In genomic region chr2:59646740-59647390, GRCm38 (mm10) we compare ENCODE assay signal across 23 mouse cellular contexts. TPM values are rescaled to one million over a fixed set of nuclear protein-coding genes. Genes with fewer than 3 reads are reported as not detected.
DNase-seq lines count a peak whose midpoint lies in the region; ATAC-seq and TF ChIP-seq lines count a peak whose summit lies in the region.
"Had no signal": no experiment of that assay in that cellular context is flagged by ENCODE, and none has a peak within 500 bp of the region (broad histone marks: within the 10 kb centered on the region; RNA-seq: fewer than 3 reads in every experiment).

No protein-coding gene starts in this region.

- H3K4me3 ChIP-seq in layer of hippocampus, adult 2 months, result no peak overlapping the region
- H3K4me3 ChIP-seq in megakaryocyte, embryonic 14.5 days (replicated peaks), result peak overlapping the region; percentile 82
- no peak overlapping the region for H3K4me3 ChIP-seq in gastrocnemius, adult 2 months
- H3K4me3 ChIP-seq: embryonic facial prominence, embryonic 15.5 days; heart, embryonic 10.5 days; hindbrain, embryonic 12.5 days; limb, embryonic 13.5 days; lung, embryonic 15.5 days; midbrain, embryonic 13.5 days had no signal

- intact Hi-C loops in gastrocnemius, adult 2 months (cut with DNase I), result no loop called here

- no peaks in the 10 kb centered on the region for H3K9me3 ChIP-seq in megakaryocyte, embryonic 14.5 days
- H3K9me3 ChIP-seq: embryonic facial prominence, embryonic 15.5 days; heart, embryonic 10.5 days; hindbrain, embryonic 12.5 days; limb, embryonic 13.5 days; lung, embryonic 15.5 days; midbrain, embryonic 13.5 days had no signal

- peaks cover 2% of the 10 kb centered on the region for H3K36me3 ChIP-seq in megakaryocyte, embryonic 14.5 days (replicated peaks; ENCODE audit: low read length)
- H3K36me3 ChIP-seq: embryonic facial prominence, embryonic 15.5 days; hindbrain, embryonic 12.5 days; lung, embryonic 15.5 days; midbrain, embryonic 13.5 days had no signal

- ATAC-seq in activated CD4-positive, CD25-positive, alpha-beta regulatory T cell, adult 4 months, result peak; percentile 81
- ATAC-seq: forebrain, embryonic 16.5 days; intestine, postnatal 0 days had no signal

- no peak for TF ChIP-seq CTCF in layer of hippocampus, adult 2 months (conservative IDR thresholded peaks at IDR 0.05)
- TF ChIP-seq CTCF in gastrocnemius, adult 2 months (IDR thresholded peaks at IDR 0.05), result no peak

- peak overlapping the region; percentile 94 for H3K27ac ChIP-seq in layer of hippocampus, adult 2 months
- no peak overlapping the region for H3K27ac ChIP-seq in gastrocnemius, adult 2 months
- H3K27ac ChIP-seq: embryonic facial prominence, embryonic 15.5 days; hindbrain, embryonic 12.5 days; limb, embryonic 13.5 days; liver, embryonic 14.5 days; lung, embryonic 15.5 days; macrophage; midbrain, embryonic 13.5 days; stomach, postnatal 0 days had no signal

- peaks cover 81% of the 10 kb centered on the region for H3K4me1 ChIP-seq in megakaryocyte, embryonic 14.5 days

- DNase-seq in layer of hippocampus, adult 2 months (ENCODE audit: low spot score in 2 of 2), result no peak
- DNase-seq in layer of hippocampus, adult 9-10 months (ENCODE audit: low spot score), result no peak
- DNase-seq in thymus, postnatal 25 days, result peak; percentile 36
- DNase-seq in gastrocnemius, adult 2 months, result no peak
- no peak for DNase-seq in lung, postnatal 25 days (ENCODE audit: low spot score)
- DNase-seq in ovary, adult 18-20 months (ENCODE audit: low spot score), result no peak
- DNase-seq: adrenal gland, postnatal 14 days; heart, postnatal 10 days; kidney, postnatal 14 days; right cerebral cortex, postnatal 25 days had no signal

- H3K27me3 ChIP-seq in megakaryocyte, embryonic 14.5 days (replicated peaks), result peaks cover 29% of the 10 kb centered on the region
- H3K27me3 ChIP-seq: embryonic facial prominence, embryonic 15.5 days; lung, embryonic 15.5 days had no signal

RNA-seq across cellular contexts. Expression of gene Tanc1, which starts 35.0 kb away (rescaled TPM):
- 100 to 1,000 TPM; 118 to 124 TPM for total RNA-seq in layer of hippocampus, adult 2 months (2021)
- 1 to 10 TPM; 7.2 to 8.7 TPM for polyA plus RNA-seq in activated CD4-positive, CD25-positive, alpha-beta regulatory T cell, adult 4 months (2017; shearing (Covaris generic))
- 0.91 and 1.00 TPM in 2 replicates for polyA plus RNA-seq in megakaryocyte, embryonic 14.5 days (2012; ENCODE audit: insufficient read depth, low replicate concordance)
- total RNA-seq in gastrocnemius, adult 2 months (2021), result 1 to 10 TPM; 6.3 to 8.7 TPM

Comparison
In these comparisons a context has a peak if more than half of its experiments do, and no peak if none do; other contexts are left out.
1. RNA of gene Tanc1, which starts 35.0 kb away (total RNA-seq): 118 to 124 TPM in layer of hippocampus, adult 2 months; 6.3 to 8.7 TPM in gastrocnemius, adult 2 months; every median in the first group is over 10 times any median in the second.